Mouse (Mus musculus) bone marrow, adult 2 months (tissue): Measurements from ENCODE around the gene C530008M17Rik.

Experiments used
- CTCF ChIP-seq: fragments of 200-500 bp; IDR thresholded peaks from 2 replicates; pipeline ENCODE4 v1.5.1; 2011; ENCODE audit warnings: low read length, control low read depth; ENCODE audit not compliant: control insufficient read depth, insufficient read depth
- POLR2A ChIP-seq: fragments of 200-500 bp; IDR thresholded peaks from 2 replicates; pipeline ENCODE4 v1.6.1; 2011; ENCODE audit warnings: low read depth, mild to moderate bottlenecking, control low read depth, low read length, borderline replicate concordance; ENCODE audit not compliant: control insufficient read depth

GRCm38 (mm10) chr5:76904713-76905404 is 248.5 kb downstream of the C530008M17Rik start:
- no peak for TF ChIP-seq POLR2A
- no peak for TF ChIP-seq CTCF
